ENCODE assay signal across 31 mouse cellular contexts in the genomic region with DNA sequence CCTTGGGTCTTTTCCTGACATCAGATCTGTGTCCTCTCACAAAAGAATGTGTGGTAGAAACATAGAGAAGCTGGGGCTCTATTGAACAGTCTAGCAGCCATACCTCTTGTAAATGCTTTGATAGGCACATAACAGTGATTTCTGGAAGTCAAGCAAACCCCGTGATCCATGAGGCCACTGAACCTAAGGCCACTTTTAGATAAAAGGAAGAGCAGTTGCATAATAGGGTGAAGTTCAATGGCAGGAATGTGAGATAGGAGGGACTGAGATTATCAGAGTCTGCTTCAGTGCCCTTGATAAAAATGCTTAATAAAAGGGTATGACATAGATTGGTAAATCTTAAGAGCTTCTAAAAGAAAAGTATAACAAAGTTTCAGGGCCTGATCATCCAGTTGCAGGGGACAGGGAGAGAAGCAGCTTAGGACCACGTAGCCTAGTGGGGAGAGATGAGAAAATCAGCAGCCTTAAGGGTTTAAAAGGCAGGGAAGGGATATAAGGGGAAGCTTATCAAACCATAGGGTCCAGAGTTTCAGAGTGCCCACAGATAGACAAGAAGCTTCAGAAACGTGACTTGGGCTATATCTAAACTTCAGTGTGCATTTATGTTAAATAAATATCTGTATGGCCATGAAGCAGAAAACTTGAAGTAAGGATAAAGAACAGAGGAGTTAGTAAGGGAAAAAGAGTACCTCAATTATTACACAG. TPM values are rescaled to one million over a fixed set of nuclear protein-coding genes. Genes with fewer than 3 reads are reported as not detected.
"Had no signal": no experiment of that assay in that cellular context is flagged by ENCODE, and none has a peak within 500 bp of the region (broad histone marks: within the 10 kb centered on the region; RNA-seq: fewer than 3 reads in every experiment).

No protein-coding gene starts in this region.

- H3K27ac ChIP-seq: gastrocnemius, adult 2 months; heart, embryonic 10.5 days; hindbrain, embryonic 10.5 days; hindbrain, embryonic 12.5 days; hindbrain, embryonic 14.5 days; limb, embryonic 13.5 days; limb, embryonic 15.5 days; liver, embryonic 13.5 days; liver, embryonic 15.5 days had no signal

- H3K36me3 ChIP-seq: heart, embryonic 10.5 days; heart, embryonic 12.5 days; hindbrain, embryonic 10.5 days; hindbrain, embryonic 12.5 days; limb, embryonic 13.5 days; limb, embryonic 15.5 days; liver, embryonic 13.5 days; liver, embryonic 15.5 days had no signal

- H3K9ac ChIP-seq: heart, embryonic 12.5 days; hindbrain, embryonic 12.5 days; hindbrain, embryonic 14.5 days; limb, embryonic 13.5 days; limb, embryonic 15.5 days; liver, embryonic 13.5 days; liver, embryonic 15.5 days had no signal

- H3K4me2 ChIP-seq: heart, embryonic 12.5 days; hindbrain, embryonic 12.5 days; hindbrain, embryonic 14.5 days; limb, embryonic 13.5 days; limb, embryonic 15.5 days; liver, embryonic 11.5 days; liver, embryonic 13.5 days; liver, embryonic 15.5 days had no signal

- H3K27me3 ChIP-seq: heart, embryonic 12.5 days; hindbrain, embryonic 12.5 days; limb, embryonic 13.5 days; limb, embryonic 15.5 days; liver, embryonic 13.5 days; liver, embryonic 15.5 days had no signal

- ATAC-seq: hindbrain, embryonic 16.5 days; inflammation-experienced regulatory T-cells, adult 6 months had no signal

- DNase-seq: gastrocnemius, adult 2 months; gastrocnemius, postnatal 10 days; gastrocnemius, postnatal 25 days; heart, adult 18-20 months; heart, postnatal 10 days; heart, postnatal 4 days; kidney, adult 11 months; kidney, adult 2 months; kidney, postnatal 10 days; kidney, postnatal 25 days; layer of hippocampus, adult 9-11 months; layer of hippocampus, postnatal 36 days; left cerebral cortex, postnatal 4 days; liver, embryonic 13.5 days had no signal

- H3K4me3 ChIP-seq: gastrocnemius, adult 2 months; heart, embryonic 10.5 days; heart, embryonic 12.5 days; hindbrain, embryonic 10.5 days; hindbrain, embryonic 12.5 days; limb, embryonic 13.5 days; limb, embryonic 15.5 days; liver, embryonic 13.5 days; liver, embryonic 15.5 days had no signal

- H3K4me1 ChIP-seq: heart, embryonic 10.5 days; heart, embryonic 12.5 days; hindbrain, embryonic 10.5 days; hindbrain, embryonic 12.5 days; limb, embryonic 13.5 days; limb, embryonic 15.5 days; liver, embryonic 13.5 days; liver, embryonic 15.5 days had no signal

- H3K9me3 ChIP-seq: heart, embryonic 10.5 days; heart, embryonic 12.5 days; hindbrain, embryonic 10.5 days; hindbrain, embryonic 12.5 days; limb, embryonic 13.5 days; limb, embryonic 15.5 days; liver, embryonic 13.5 days; liver, embryonic 15.5 days had no signal

RNA-seq across cellular contexts. Expression of gene Gabra5, which starts 51.0 kb away (rescaled TPM):
- total RNA-seq: gastrocnemius, adult 2 months; gastrocnemius, postnatal 25 days; gastrocnemius, postnatal 4 days; granulocyte monocyte progenitor cell, adult 5-6 weeks; heart, adult 18-20 months; heart, adult 8-10 months; heart, postnatal 10 days; heart, postnatal 25 days; heart, postnatal 4 days had no signal
- polyA plus RNA-seq: heart, embryonic 16.5 days; inflammation-experienced regulatory T-cells, adult 6 months; large intestine, adult 2 months; liver, embryonic 13.5 days; liver, embryonic 15.5 days had no signal
